Mouse (Mus musculus): ENCODE data around the gene Gm17545. TPM values are rescaled to one million over a fixed set of nuclear protein-coding genes. Genes with fewer than 3 reads are reported as not detected.

Gm17545 gene
- total RNA-seq, 2 experiments from 2014 or later = not detected

GRCm38 (mm10) chr9:22475424-22475868, 21.4 kb downstream of the Gm17545 start, which contains the start of gene Bbs9:
Gene Bbs9 (plus strand): TSS chr9:22475715.
- H3K4me3 ChIP-seq = peak within 1 kb of the TSS; percentile 80
- DNase-seq (ENCODE audit: extremely low spot score in 1 of 2, low spot score in 2 of 2) = peak; percentile 93 to 94
- H3K27ac ChIP-seq = peak within 1 kb of the TSS; percentile 80
- intact Hi-C loops (cut with DNase I) = no loop called here
- TF ChIP-seq CTCF (IDR thresholded peaks at IDR 0.05) = no peak

GRCm38 (mm10) chr9:22476265-22476664, 22.2 kb downstream of the Gm17545 start:
- Histone ChIP-seq H3K4me3 (peak overlapping the region; percentile 80), H3K27ac (peak overlapping the region; percentile 80)
- TF ChIP-seq CTCF (IDR thresholded peaks at IDR 0.05) = no peak
- intact Hi-C loops (cut with DNase I) = no loop called here
- DNase-seq (ENCODE audit: extremely low spot score in 1 of 2, low spot score in 2 of 2) = no peak

GRCm38 (mm10) chr9:22478946-22479345, 24.9 kb downstream of the Gm17545 start:
- intact Hi-C loops (cut with DNase I) = no loop called here
- Histone ChIP-seq H3K4me3 (no peak overlapping the region), H3K27ac (no peak overlapping the region)
- no peak for DNase-seq (ENCODE audit: extremely low spot score in 1 of 2, low spot score in 2 of 2)
- TF ChIP-seq CTCF (IDR thresholded peaks at IDR 0.05) = no peak

GRCm38 (mm10) chr9:22483866-22484561, 29.9 kb downstream of the Gm17545 start:
- intact Hi-C loops (cut with DNase I) = no loop called here
- TF ChIP-seq CTCF (IDR thresholded peaks at IDR 0.05) = no peak
- Histone ChIP-seq H3K27ac (peak overlapping the region; percentile 76), H3K4me3 (no peak overlapping the region)
- DNase-seq (ENCODE audit: extremely low spot score in 1 of 2, low spot score in 2 of 2) = peak in 1 of 2 experiments; percentile 32

GRCm38 (mm10) chr9:22484562-22485308, 30.6 kb downstream of the Gm17545 start:
- no peak for TF ChIP-seq CTCF (IDR thresholded peaks at IDR 0.05)
- no peak overlapping the region for H3K4me3 ChIP-seq
- peak overlapping the region; percentile 76 for H3K27ac ChIP-seq
- no peak for DNase-seq (ENCODE audit: extremely low spot score in 1 of 2, low spot score in 2 of 2)
- intact Hi-C loops (cut with DNase I) = no loop called here

GRCm38 (mm10) chr9:22486211-22486610, 32.1 kb downstream of the Gm17545 start:
- H3K4me3 ChIP-seq = no peak overlapping the region
- no peak for TF ChIP-seq CTCF (IDR thresholded peaks at IDR 0.05)
- no peak overlapping the region for H3K27ac ChIP-seq
- intact Hi-C loops (cut with DNase I) = no loop called here
- no peak for DNase-seq (ENCODE audit: extremely low spot score in 1 of 2, low spot score in 2 of 2)

GRCm38 (mm10) chr9:22488963-22489362, 34.9 kb downstream of the Gm17545 start:
- Histone ChIP-seq H3K27ac (no peak overlapping the region), H3K4me3 (no peak overlapping the region)
- no peak for TF ChIP-seq CTCF (IDR thresholded peaks at IDR 0.05)
- intact Hi-C loops (cut with DNase I) = no loop called here
- no peak for DNase-seq (ENCODE audit: extremely low spot score in 1 of 2, low spot score in 2 of 2)

- no peak; the same call in none of the 2 replicates for TF ChIP-seq CTCF (IDR thresholded peaks at IDR 0.05)
- no peak for DNase-seq (ENCODE audit: extremely low spot score in 1 of 2, low spot score in 2 of 2)
- no peak overlapping the region for H3K27ac ChIP-seq
- no peak overlapping the region for H3K4me3 ChIP-seq
- intact Hi-C loops (cut with DNase I) = no loop called here
These were observed 40.2 kb downstream of the Gm17545 start for GRCm38 (mm10) chr9:22494203-22494807.

- intact Hi-C loops (cut with DNase I) = no loop called here
- no peak overlapping the region for H3K27ac ChIP-seq
- TF ChIP-seq CTCF (IDR thresholded peaks at IDR 0.05) = peak; percentile 34
- no peak overlapping the region for H3K4me3 ChIP-seq
- no peak for DNase-seq (ENCODE audit: extremely low spot score in 1 of 2, low spot score in 2 of 2)
These were observed 41.0 kb downstream of the Gm17545 start for GRCm38 (mm10) chr9:22495133-22495532.

GRCm38 (mm10) chr9:22497021-22497767, 43.1 kb downstream of the Gm17545 start:
- DNase-seq (ENCODE audit: extremely low spot score in 1 of 2, low spot score in 2 of 2) = no peak
- H3K4me3 ChIP-seq = no peak overlapping the region
- intact Hi-C loops (cut with DNase I) = no loop called here
- no peak for TF ChIP-seq CTCF (IDR thresholded peaks at IDR 0.05)
- H3K27ac ChIP-seq = no peak overlapping the region

- no peak for DNase-seq (ENCODE audit: extremely low spot score in 1 of 2, low spot score in 2 of 2)
- Histone ChIP-seq H3K27ac (no peak overlapping the region), H3K4me3 (no peak overlapping the region)
- intact Hi-C loops (cut with DNase I) = no loop called here
- TF ChIP-seq CTCF (IDR thresholded peaks at IDR 0.05) = no peak
These were observed 48.9 kb downstream of the Gm17545 start for GRCm38 (mm10) chr9:22502972-22503371.
